Mouse (Mus musculus): ENCODE results near the gene Gm8232. TPM values are rescaled to one million over a fixed set of nuclear protein-coding genes. Genes with fewer than 3 reads are reported as not detected.
"Not testable (repeated sequence)": the region's sequence is repeated elsewhere in the genome, so short reads cannot be mapped to it uniquely, and the experiment has no call there.

The Gm8232 gene
- polyA plus RNA-seq (2015; fragmentation: Nextera tagmentation; extraction: Ambion mirVana): not detected in 2 replicates

GRCm38 (mm10) chr14:44433335-44433734, at the start of gene Gm8232:
Gm8232 (plus strand) TSS chr14:44433635.
- H3K4me3 ChIP-seq (ENCODE audit: low read length); H3K27ac ChIP-seq (ENCODE audit: low read length); H3K36me3 ChIP-seq (ENCODE audit: control insufficient read depth, insufficient read depth); H3K4me2 ChIP-seq (ENCODE audit: low read depth, low read length); ATAC-seq (replicated peaks; ENCODE audit: extremely low read depth, insufficient read depth, low FRiP score); H3K9ac ChIP-seq (ENCODE audit: low read length); H3K9me3 ChIP-seq (replicated peaks; ENCODE audit: control insufficient read depth, low read length); H3K27me3 ChIP-seq (ENCODE audit: control insufficient read depth, insufficient read depth, low read length); H3K4me1 ChIP-seq (ENCODE audit: control insufficient read depth, insufficient read depth, low read length): not testable (repeated sequence)
- WGBS: 82% methylated on average over 3 of the region's 3 CpGs

- not testable (repeated sequence) for H3K9me3 ChIP-seq (replicated peaks; ENCODE audit: control insufficient read depth, low read length); H3K4me2 ChIP-seq (ENCODE audit: low read depth, low read length); H3K27me3 ChIP-seq (ENCODE audit: control insufficient read depth, insufficient read depth, low read length); ATAC-seq (replicated peaks; ENCODE audit: extremely low read depth, insufficient read depth, low FRiP score); H3K36me3 ChIP-seq (ENCODE audit: control insufficient read depth, insufficient read depth); H3K27ac ChIP-seq (ENCODE audit: low read length); H3K9ac ChIP-seq (ENCODE audit: low read length); H3K4me1 ChIP-seq (ENCODE audit: control insufficient read depth, insufficient read depth, low read length); H3K4me3 ChIP-seq (ENCODE audit: low read length)
- 66% methylated on average over 3 of the region's 4 CpGs for WGBS
These were observed 49.2 kb upstream of the Gm8232 start for GRCm38 (mm10) chr14:44384233-44384632.

- not testable (repeated sequence) for H3K4me3 ChIP-seq (ENCODE audit: low read length); H3K27me3 ChIP-seq (ENCODE audit: control insufficient read depth, insufficient read depth, low read length); ATAC-seq (replicated peaks; ENCODE audit: extremely low read depth, insufficient read depth, low FRiP score); H3K9ac ChIP-seq (ENCODE audit: low read length); H3K4me1 ChIP-seq (ENCODE audit: control insufficient read depth, insufficient read depth, low read length); H3K4me2 ChIP-seq (ENCODE audit: low read depth, low read length); H3K27ac ChIP-seq (ENCODE audit: low read length); H3K9me3 ChIP-seq (replicated peaks; ENCODE audit: control insufficient read depth, low read length); H3K36me3 ChIP-seq (ENCODE audit: control insufficient read depth, insufficient read depth)
- WGBS: no CpG with 5 or more reads among the region's 2 CpGs
These were observed 22.8 kb upstream of the Gm8232 start, which contains the start of gene Gm3371 for GRCm38 (mm10) chr14:44410588-44410987. Gm3371 (minus strand) TSS chr14:44410688.

Other genes with a start within 250 kb of the Gm8232 start
- gene Gm8212, start 236.0 kb upstream of the Gm8232 start, polyA plus RNA-seq (2015; fragmentation: Nextera tagmentation; extraction: Ambion mirVana): not detected in 2 replicates
- not detected in 2 replicates for gene 4930503E14Rik, start 220.4 kb upstream of the Gm8232 start, polyA plus RNA-seq (2015; fragmentation: Nextera tagmentation; extraction: Ambion mirVana)
- gene Gm8220, start 148.1 kb upstream of the Gm8232 start, polyA plus RNA-seq (2015; fragmentation: Nextera tagmentation; extraction: Ambion mirVana): not detected in 2 replicates
- not detected in 2 replicates for gene Gm5930, start 95.1 kb upstream of the Gm8232 start, polyA plus RNA-seq (2015; fragmentation: Nextera tagmentation; extraction: Ambion mirVana)
- gene Gm8229, start 68.3 kb upstream of the Gm8232 start, polyA plus RNA-seq (2015; fragmentation: Nextera tagmentation; extraction: Ambion mirVana): not detected in 2 replicates
- not detected in 2 replicates for gene Gm3371, start 22.9 kb upstream of the Gm8232 start, polyA plus RNA-seq (2015; fragmentation: Nextera tagmentation; extraction: Ambion mirVana)
- not detected in 2 replicates for gene BC061237, start 58.8 kb downstream of the Gm8232 start, polyA plus RNA-seq (2015; fragmentation: Nextera tagmentation; extraction: Ambion mirVana)
- not detected in 2 replicates for gene Gm17093, start 84.6 kb downstream of the Gm8232 start, polyA plus RNA-seq (2015; fragmentation: Nextera tagmentation; extraction: Ambion mirVana)
- gene Gm8247, start 149.5 kb downstream of the Gm8232 start, polyA plus RNA-seq (2015; fragmentation: Nextera tagmentation; extraction: Ambion mirVana): not detected in 2 replicates
- gene Gm5624, start 194.3 kb downstream of the Gm8232 start, polyA plus RNA-seq (2015; fragmentation: Nextera tagmentation; extraction: Ambion mirVana): not detected in 2 replicates

Measured in heart, embryonic 16.5 days (tissue).